ENCODE assay signal across 10 mouse cellular contexts in the genomic region with DNA sequence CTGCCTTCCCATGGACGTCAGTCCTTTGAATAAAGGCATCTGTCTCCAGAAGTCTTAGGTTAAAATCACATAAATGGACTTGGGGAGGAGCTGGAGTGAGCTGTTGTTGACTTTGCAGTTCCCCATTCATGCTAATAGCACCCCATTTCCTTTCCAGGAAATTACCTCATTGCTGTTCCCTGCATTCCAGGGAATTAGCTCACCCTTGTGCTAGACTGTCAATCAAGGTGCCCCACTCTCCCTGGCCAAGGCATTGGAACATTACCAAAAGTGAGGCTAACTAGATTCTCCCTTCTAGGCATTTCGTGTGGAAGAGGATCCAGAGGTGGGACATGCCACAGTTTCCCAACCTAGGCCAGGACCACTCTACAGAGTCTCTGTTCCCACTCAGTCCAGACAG.
DNase-seq lines count a peak whose midpoint lies in the region; ATAC-seq lines count a peak whose summit lies in the region.
"Had no signal": no experiment of that assay in that cellular context is flagged by ENCODE, and none has a peak within 500 bp of the region (broad histone marks: within the 10 kb centered on the region; RNA-seq: fewer than 3 reads in every experiment).

No protein-coding gene starts in this region.

- no peak overlapping the region for H3K27ac ChIP-seq in forebrain, embryonic 14.5 days (ENCODE audit: low read depth, low read length)
- no peak overlapping the region for H3K27ac ChIP-seq in forebrain, embryonic 11.5 days (ENCODE audit: low read depth, low read length)
- H3K27ac ChIP-seq: midbrain, embryonic 10.5 days had no signal

- H3K36me3 ChIP-seq in forebrain, embryonic 14.5 days (ENCODE audit: control insufficient read depth, insufficient read depth, low read length): no peaks in the 10 kb centered on the region
- H3K36me3 ChIP-seq in forebrain, embryonic 11.5 days (ENCODE audit: control insufficient read depth, insufficient read depth, low read length): no peaks in the 10 kb centered on the region
- H3K36me3 ChIP-seq: midbrain, embryonic 10.5 days had no signal

- WGBS in forebrain, embryonic 14.5 days: 24% methylated on average over 2 of the region's 2 CpGs
- WGBS in forebrain, embryonic 11.5 days: 70% methylated on average over 2 of the region's 2 CpGs

- H3K9ac ChIP-seq in forebrain, embryonic 14.5 days (ENCODE audit: low read length): no peak overlapping the region
- H3K9ac ChIP-seq in forebrain, embryonic 11.5 days (ENCODE audit: low read length): no peak overlapping the region

- H3K4me1 ChIP-seq in forebrain, embryonic 14.5 days (ENCODE audit: control insufficient read depth, insufficient read depth, low read length): no peaks in the 10 kb centered on the region
- H3K4me1 ChIP-seq in forebrain, embryonic 11.5 days (replicated peaks; ENCODE audit: control insufficient read depth, insufficient read depth, low read length): no peaks in the 10 kb centered on the region

- no peaks in the 10 kb centered on the region for H3K27me3 ChIP-seq in forebrain, embryonic 14.5 days (replicated peaks; ENCODE audit: control insufficient read depth, insufficient read depth, low read length)
- H3K27me3 ChIP-seq in forebrain, embryonic 11.5 days (ENCODE audit: control insufficient read depth, insufficient read depth, low read length): no peaks in the 10 kb centered on the region

- peak; percentile 58; the same call in 1 of the 2 replicates for ATAC-seq in forebrain, embryonic 14.5 days
- no peak for ATAC-seq in forebrain, embryonic 11.5 days (replicated peaks; ENCODE audit: low FRiP score)

- no peak overlapping the region for H3K4me2 ChIP-seq in forebrain, embryonic 14.5 days (ENCODE audit: low read length)
- no peak overlapping the region for H3K4me2 ChIP-seq in forebrain, embryonic 11.5 days (ENCODE audit: low read depth, low read length, severe bottlenecking)

- DNase-seq in forebrain, embryonic 14.5 days (ENCODE audit: low spot score): peak; percentile 70
- DNase-seq in forebrain, embryonic 11.5 days (ENCODE audit: low spot score): no peak
- DNase-seq in heart, adult 11 months: peak; percentile 97
- peak; percentile 8 to 54 for DNase-seq in kidney, adult 8-10 months
- DNase-seq in lung, postnatal 14 days: peak; percentile 40
- no peak for DNase-seq in cerebellum, postnatal 25 days
- DNase-seq in gastrocnemius, postnatal 25 days: no peak
- no peak for DNase-seq in layer of hippocampus, postnatal 14 days (ENCODE audit: low spot score in 2 of 2)
- DNase-seq: adrenal gland, postnatal 25 days had no signal

- H3K9me3 ChIP-seq in forebrain, embryonic 14.5 days (replicated peaks; ENCODE audit: control insufficient read depth, low read length): no peaks in the 10 kb centered on the region
- no peaks in the 10 kb centered on the region for H3K9me3 ChIP-seq in forebrain, embryonic 11.5 days (ENCODE audit: control insufficient read depth, low read length)
- H3K9me3 ChIP-seq: midbrain, embryonic 10.5 days had no signal

- no peak overlapping the region for H3K4me3 ChIP-seq in forebrain, embryonic 14.5 days (ENCODE audit: low read depth, low read length)
- H3K4me3 ChIP-seq in forebrain, embryonic 11.5 days (ENCODE audit: low read depth, low read length): no peak overlapping the region
- H3K4me3 ChIP-seq: midbrain, embryonic 10.5 days had no signal

Comparison
In these comparisons a context has a peak if more than half of its experiments do, and no peak if none do; other contexts are left out.
1. DNase-seq: peak in forebrain, embryonic 14.5 days (single experiment), heart, adult 11 months (single experiment), kidney, adult 8-10 months (2 of 2) and lung, postnatal 14 days (single experiment); none in forebrain, embryonic 11.5 days (single experiment), cerebellum, postnatal 25 days (0 of 2), gastrocnemius, postnatal 25 days (single experiment) and layer of hippocampus, postnatal 14 days (0 of 2).